Mouse (Mus musculus) thymus, postnatal 4 days (tissue): ENCODE results near the gene Fkbp5.
"Not testable (repeated sequence)": the region's sequence is repeated elsewhere in the genome, so short reads cannot be mapped to it uniquely, and the experiment has no call there.

Source experiments
- DNase-seq: peaks from one replicate; pipeline ENCODE4 v3.0.0; 2021

Gene Fkbp5

DNA sequence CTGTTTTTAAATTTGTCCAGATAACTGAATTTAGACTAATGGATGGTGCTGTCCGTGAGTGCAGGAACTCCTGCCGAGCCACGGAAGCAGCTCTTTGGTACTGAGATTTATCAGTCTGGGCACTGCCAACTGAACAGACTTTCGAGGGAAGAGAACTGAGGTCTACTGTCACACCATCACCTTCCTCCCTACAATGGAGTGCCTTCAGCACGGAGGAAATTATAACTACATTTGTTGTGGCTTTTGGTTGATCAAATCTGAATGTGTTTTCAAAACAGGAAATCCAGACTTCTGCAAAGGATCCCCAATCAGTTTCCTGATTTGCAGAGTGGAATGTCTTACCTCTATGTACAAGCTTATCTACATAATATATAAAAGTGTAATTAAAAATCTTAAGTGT, 99.6 kb downstream of the Fkbp5 start:
- DNase-seq: no peak

DNA sequence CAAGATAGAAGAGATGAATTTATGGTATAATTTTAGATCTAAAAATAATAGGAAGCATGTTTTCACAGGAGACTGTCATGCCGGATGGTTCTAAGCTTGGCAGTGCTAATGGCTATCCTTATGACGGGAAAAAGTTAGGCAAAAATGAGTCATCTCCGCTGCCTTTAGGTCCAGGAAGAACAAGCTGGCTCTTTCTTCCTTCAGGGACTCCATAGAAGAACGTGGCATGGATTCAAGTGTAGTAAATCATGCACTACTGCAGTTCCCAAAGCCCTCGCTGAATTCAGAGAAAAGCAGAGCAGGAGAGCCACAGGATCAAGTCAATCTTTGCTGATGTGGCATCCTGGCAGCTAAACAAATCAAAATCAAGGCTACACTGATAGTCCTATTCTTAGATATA, 102.1 kb downstream of the Fkbp5 start:
- DNase-seq: no peak

DNA sequence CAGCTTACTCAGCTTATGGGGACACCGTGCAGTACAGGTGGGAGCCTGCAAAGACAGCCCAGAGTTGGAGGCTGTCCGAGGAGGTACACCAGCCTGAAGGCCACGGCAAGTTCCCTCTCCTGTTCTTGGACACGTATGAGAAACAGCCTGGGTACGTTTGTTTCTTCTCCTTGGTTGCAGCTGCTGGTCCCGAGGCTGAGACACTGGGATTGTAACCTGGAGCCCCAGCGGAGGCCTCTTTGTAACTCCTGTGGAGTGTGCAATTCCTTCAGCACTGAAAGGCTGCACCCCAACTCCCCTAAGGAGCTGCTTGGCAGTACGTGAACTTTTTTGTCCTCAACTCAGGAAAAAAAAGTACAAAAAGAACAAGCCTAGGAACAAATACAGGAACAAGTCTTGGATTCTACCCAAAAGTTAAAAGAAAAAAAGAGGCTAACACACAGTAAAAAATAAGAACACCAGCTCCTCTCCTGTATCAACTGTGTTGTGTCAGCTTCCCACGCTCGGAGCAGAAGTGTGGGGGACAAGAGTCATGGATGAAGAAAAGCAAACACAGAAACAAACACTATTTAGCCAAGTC, 105.9 kb downstream of the Fkbp5 start:
- no peak for DNase-seq

DNA sequence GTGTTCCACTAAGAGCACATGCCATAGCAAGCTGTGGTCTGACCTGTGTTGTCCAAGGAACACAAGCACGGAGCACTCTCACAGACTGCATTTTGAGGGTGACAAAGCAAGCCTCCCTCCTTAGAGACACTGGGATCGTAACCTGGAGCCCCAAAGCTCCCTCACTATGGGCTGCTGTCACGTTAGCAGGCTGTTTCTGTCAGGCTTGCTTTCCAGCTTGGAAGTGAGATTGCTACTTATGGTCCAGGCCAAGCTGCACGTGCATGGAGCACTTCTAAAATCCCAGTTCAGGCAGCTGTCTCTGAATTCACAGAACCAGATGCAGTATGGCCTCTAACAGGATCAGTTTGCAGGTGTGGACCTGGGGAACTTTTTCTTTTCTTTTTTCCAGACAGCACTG, 106.6 kb downstream of the Fkbp5 start:
- no peak for DNase-seq

DNA sequence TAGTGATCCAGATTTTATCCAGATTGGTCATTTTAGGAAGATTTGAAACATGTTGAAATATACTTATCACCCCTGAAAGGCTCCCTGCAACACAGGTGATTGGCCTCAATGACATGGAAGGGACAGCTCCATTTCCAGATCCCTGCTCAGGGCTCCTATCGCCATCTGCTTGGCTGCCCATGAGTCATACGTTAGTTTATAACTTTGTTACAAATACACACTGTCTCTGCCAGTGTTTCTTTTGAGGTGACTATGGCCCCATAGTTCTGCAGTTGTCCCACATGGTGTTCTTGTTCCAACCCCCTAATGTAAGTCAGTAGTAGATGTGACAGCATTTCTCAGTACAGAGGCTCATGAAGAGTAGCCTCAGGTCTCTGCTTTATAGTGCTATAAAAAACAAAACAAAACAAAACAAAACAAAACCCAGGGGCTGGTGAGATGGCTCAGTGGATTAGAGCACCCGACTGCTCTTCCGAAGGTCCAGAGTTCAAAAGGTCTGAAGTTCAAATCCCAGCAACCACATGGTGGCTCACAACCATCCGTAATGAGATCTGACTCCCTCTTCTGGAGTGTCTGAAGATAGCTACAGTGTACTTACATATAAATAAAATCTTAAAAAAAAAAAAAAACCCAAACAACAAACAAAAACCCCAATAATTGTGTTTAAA, 108.9 kb downstream of the Fkbp5 start:
- DNase-seq: no peak

DNA sequence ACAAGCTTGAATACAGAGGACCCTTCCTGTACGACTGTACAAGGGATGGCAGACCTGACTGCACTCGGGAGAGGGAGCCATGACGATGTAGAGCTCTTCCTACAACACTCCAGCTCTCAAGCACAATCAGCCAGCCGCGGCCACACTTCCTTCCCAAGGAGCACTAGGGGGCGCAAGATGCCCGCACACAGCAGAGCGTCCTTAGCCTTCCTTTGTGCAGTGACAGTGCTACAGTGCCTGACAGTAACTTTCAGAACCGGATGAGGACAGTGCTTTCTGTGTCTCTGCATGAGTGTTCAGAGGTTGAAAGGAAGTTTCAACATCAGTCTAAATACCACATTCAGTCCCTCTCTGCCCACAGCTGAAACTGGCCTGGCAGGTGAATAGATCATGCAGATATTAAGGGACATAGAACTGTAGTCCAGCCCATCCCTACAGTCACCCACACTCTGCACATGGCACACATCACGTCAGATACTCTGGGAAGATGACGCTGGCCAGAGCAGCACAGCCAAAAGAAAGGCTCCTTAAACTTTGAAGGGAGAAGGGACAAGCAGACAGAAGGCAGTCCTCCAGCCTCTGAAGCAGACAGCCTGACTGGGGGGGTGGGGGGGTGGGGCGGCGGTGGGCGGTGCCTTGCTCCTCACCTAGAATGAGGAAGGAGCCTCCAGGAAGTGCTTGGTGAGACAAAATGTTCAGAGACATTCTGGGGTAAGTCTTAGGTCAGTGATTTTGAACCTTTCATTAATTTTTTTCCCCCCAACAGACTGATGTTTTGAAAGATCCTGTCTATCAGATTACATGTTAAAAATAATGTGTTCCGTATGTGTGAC, 109.7 kb downstream of the Fkbp5 start:
- peak; percentile 88 for DNase-seq

DNA sequence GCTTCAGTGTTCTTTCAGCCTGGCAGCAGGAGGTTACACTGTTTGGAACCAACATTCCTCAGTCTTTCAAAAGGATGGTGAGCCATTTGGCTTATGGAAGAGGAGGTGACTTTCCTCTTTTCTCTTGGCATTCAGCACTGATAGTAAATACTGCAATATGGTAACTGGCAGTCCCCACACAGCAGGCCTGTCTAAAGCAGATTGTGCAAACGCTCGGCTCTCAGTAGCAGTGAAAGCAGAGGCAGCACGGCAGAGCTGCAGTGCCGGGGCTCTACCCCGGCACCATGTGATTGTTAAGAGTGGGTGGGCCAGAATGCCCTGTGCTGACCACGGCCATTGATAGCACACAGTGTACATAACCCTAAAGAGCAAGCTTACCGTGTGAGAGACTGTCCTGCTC, 110.9 kb downstream of the Fkbp5 start:
- DNase-seq: no peak

DNA sequence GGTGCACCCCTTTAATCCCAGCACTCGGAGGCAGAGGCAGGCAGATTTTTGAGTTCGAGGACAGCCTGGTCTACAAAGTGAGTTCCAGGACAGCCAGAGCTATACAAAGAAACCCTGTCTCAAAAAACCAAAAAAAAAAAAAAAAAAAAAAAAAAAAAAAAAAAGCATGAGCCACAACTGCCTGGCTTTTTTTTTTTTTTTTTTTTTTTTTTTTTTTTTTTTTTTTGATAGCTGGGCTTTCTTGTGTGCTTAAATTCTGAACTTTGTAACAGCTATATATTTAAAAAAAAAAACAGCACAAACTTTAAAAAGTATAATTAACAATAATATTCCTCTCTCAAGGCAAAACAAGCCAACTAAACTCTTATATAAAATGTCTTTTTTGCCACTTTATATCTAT, 112.6 kb downstream of the Fkbp5 start:
- not testable (repeated sequence) for DNase-seq

DNA sequence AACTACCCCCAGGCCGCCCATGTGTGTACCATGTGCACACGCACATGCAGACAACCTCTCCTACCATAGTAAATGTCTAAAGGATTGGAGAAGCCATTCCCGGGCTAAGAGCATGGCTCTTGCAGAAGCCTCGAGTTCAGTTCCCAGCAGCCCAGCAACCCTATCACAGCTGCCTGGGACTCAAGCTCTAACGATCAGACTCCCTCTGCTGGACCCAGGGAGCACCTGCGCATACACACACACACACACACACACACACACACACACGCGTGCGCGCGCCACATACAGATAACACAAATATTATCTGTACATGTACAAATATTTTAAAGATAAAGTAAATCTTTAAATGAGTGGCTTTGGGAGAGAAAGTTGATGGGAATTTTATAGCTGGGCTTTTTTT, 113.0 kb downstream of the Fkbp5 start:
- no peak for DNase-seq

DNA sequence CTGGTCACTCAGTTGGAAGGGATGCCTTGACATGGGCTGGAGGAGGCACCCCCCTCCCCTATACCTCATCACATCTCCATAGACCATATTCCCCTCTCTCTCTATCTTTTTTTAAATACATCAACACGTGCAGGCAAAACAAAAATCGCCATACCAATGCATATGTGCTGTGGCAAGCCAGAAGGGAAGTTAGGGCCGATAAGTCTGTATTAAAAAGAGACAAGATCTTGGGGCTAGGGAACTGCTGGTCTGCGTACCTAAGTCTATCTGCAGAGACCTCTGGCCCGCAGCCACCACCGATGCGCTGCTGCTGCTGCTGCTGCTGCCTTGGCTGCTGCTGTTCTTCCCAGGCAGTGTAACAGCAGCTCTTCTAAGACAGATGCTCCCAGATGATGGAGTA, 122.3 kb downstream of the Fkbp5 start:
- DNase-seq: no peak

DNA sequence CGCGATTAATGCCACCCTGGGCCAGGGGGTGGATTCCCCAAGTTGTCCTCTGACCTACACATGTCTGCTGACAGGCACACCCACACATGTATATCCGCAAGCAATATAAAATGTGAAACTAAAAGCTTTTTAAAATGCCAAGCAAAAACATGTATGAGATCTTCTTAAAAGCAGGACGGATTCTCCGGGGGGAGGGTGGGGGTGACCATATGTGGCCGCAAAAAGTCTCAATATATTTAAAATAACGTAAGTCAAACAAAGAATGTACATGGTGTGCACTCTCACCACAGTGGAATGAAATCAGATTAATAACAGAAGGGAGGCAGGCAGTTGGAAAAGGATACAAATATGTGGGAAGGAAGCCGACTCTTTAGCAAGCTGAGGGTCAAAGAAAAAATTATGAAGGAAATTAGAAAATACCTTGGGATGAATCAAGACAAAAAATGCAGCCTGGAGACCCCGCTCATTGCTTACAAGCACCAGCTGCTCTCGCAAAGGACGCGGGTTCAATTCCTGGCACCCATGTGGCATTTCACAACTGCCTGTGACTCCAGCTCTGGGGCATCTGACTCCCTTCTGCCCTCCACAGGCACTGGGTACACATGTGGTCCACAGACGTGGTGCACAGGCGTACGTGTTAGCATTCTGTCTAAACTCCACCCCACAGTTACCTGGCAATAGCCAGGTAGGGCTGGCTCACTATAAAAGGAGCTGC, 123.1 kb downstream of the Fkbp5 start:
- no peak for DNase-seq

DNA sequence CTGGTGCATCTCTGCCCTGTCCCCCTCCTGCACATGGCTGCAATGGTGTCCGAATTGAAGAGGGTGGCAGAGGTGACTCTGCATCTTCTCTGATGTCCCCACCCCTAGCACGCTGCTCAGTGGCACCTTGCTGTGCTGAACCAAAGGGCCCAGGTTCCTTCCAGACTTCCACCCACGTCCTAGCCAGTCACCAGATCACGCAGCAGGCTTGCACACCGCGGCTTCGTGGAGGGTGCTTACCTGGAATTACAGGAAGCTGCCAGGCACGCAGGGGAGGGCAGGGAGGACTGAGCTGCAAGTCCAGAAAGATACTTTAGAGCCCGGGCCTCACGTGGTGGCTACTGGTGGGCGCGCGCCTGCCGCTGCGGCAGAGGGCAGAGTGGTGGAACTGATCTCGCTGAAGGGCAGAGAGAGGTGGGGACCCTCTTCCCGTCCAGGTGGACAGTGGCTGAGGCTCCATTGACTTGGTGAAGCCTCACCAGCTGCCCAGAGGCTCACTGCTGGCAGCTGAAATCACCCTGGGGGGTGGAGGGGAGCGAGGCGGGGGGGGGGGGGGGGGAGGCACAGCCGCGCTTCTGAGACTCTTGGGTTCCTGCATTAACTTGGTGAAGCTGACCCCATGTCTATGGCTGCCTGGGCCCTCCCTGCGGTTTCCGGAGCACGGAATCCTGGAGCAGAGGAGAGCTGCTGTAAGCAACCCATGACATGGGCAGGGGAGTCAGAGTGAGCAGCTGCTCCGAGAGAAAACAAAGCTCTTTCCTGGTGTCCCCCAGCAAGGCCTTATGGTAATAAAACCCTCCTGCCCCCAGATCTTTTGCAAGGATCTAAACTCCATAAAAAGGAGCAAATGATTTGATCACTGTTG, 125.5 kb downstream of the Fkbp5 start:
- DNase-seq: peak; percentile 38

DNA sequence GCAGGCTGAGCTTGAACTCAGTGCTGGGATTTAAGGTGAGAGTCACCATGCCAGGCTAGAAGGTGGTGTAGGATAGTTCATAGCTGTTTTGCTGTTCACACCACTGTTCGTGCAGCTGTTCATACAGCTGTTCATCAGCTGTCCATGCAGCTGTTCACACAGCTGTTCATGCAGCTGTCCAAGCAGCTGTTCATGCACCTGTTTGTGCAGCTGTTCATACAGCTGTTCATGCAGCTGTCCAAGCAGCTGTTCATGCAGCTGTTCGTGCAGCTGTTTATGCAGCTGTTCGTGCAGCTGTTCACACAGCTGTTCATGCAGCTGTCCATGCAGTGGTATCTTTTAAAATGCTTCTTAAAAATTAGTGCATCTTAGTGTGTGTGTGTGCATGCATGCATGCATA, 128.8 kb downstream of the Fkbp5 start:
- DNase-seq: no peak

DNA sequence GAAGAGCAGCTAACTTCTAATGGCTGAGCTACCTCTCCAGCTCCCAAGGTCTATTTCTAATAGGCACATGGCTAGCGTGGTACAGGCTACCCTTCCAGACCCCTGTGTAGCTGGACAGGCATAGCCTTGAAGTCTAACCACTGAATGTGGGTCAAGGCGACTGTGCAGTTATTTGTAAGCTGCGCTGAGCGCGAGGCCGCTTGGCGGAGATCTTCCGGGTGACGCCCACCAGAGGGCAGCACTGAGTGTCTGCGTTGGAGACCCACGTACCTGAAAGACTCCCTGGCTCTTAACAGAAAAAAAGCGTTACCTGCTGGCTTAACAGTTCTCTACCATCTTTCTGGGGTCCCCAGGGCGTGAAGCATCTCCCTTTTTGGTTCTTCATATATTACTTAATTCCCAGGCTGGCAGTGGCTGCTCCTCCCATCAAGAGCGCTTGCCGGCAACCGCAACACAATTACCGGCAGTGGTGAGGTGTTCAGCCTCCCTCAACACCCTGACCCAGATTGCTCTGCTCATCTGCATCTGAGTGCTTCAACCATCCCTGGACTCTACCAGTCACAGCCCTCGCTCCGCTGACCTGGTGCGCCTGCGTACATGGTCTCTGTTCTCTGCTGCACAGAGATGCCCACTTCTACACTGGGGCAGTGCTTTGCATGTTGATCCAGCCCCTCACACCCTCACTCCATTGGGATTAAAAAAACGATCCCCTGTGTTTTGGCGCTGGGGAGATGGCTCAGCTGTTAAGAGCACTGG, 131.0 kb downstream of the Fkbp5 start:
- DNase-seq: peak; percentile 96

DNA sequence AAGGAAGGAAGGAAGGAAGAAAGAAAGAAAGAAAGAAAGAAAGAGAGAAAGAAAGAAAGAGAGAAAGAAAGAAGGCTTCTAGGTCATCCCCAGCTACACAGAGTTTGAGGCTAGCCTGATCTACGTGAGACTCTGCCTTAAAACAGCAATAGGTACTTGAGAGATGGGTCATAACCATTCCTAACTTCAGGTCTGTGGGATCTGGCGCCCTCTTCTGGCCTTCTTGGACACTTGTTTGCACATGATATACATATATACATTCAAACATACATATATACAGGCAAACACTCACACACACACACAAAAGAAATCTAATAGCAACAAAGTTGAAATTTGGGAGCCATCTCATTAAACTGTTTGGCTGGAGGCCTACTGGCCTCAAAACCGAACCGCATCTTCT, 133.0 kb downstream of the Fkbp5 start:
- DNase-seq: peak; percentile 80

DNA sequence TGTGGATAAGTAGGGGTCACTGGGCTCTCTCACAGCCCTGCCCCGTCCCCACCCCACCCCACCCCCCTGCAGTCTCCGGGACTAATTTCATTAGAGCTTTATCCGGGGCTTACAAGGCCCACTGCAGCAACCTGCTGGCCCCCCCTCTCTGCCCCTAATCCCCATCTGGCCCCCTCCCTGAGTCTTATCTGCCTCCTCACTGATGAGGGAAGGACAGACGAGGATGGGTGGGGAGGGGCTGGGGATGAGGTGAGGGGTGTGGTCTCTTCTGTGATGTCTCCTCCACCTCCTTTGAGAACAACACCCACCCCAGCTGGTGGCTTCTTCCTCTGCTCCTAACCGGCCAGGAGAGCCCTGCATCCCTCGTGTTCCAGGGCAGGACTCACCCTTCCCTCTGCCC, 137.1 kb downstream of the Fkbp5 start:
- DNase-seq: no peak

DNA sequence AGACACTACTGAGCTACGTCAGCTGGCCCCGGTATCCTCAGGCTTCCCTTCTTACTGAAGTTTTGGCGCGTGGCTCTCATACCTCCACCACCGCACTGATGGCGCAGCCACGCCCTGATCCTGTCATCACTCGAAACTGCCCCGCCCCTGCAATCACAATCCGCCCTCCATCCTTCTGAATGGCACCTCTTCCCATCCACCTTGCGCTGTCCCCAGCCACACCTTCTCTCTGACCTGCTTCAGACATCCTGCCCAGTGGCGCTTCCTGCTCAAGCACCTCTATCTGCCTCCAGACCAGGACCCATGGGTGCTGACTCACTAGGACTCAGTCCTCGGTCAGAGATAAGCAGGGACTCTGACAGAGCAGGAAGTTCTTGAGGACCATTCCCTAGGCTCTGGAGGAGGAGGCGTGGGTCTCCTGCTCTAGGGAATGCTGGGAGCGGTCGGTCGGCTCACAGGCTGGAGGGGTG, 141.7 kb downstream of the Fkbp5 start:
- DNase-seq: peak; percentile 62

DNA sequence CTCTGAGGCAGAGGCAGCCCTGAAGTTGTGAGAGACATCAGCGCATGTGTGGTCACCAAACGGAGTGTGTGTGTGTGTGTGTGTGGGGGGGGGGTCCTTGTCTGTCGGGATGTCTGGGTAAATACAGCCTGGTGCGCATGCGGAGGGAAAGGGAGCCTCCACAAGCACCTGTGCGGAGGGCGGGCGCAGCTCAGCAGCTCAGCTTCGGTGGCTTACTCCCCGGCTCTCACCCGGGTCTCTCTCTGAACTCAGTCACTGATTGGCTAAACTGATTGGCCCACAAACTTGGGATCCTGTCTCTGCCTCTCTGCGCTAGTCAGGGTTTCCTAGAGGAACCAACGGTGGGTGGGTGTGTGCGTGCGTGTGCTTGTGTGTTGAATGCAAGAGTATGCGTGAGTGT, 142.8 kb downstream of the Fkbp5 start:
- DNase-seq: peak; percentile 87

DNA sequence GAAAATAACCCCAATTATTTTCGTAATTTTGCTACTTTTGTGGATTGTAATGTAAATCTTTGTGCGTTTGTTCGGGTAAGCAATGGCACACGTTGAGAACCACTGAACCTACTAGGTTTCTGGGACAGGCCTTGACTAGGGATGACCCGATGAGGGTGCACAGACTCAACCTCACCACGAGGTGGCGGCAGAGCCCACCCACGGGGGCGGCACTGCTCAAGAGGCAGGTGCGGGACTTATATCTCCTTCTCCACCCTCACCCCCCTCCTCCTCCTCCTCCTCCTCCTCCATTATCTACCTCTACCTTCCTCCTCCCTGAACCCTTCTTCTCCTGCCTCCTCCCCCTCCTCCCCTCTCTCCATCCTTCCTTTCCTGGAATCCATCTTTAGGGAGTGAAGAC, 143.5 kb downstream of the Fkbp5 start:
- peak; percentile 94 for DNase-seq

DNA sequence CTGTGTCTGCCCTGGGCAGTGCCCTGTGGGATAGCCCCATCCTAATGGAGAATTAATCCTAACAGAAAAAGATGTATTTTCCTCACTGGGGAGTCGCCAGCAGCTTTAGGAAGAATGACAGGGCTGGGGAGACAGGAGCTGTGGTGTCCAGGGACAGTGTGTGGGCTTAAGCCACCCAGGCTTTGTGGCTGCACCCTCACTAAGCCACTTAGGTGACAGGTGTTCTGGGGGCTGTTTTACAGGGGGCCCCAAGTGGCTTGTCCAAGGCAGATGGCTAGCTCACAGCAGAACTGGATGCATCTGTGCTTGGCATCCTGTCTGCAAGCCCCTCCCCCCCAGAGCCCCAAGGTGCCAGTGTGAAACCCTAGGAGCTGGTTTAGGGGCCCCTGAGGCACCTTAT, 145.4 kb downstream of the Fkbp5 start:
- no peak for DNase-seq

DNA sequence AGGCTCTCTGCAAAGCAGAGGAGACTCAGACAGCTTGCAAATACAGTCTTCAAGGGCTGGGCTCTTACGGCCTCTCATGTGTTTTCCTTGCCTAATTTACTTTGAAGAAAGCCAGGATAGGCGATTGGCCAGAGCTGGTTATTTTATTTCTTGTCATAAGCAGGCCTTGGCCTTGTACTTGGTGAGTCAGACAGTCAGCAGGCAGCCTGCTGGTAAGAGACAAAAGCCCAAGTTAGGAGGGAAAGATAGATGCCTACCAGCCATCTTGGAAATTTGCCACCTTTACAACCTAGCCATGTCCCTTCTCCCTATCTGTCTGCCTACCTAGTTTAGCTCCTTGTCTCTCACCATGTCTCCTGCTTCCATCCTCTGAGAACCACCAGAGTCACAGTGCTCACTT, 146.0 kb downstream of the Fkbp5 start:
- DNase-seq: no peak

DNA sequence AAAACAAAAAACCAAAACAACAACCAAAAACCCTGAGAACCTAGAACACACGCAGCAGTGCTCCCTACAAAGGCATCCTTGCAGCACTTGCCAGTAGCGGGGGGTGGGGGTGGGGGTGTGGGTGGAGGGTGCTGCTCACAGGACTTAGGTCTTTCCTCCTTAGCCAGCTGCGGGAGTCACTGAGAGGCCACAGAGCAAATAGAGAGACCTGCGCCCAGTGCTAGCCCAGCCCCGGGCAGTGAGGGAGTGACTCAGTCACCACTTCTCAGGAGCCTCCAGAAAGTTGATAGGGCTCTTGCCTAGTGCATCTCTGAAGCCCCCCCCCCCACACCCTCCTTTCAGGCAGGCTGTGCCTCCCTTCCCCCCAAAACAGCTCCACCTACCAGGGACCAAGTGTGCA, 148.3 kb downstream of the Fkbp5 start:
- DNase-seq: no peak
